Mouse (Mus musculus) urinary bladder, postnatal 10 days (tissue): ENCODE measurements around the gene 4933406M09Rik.

ENCODE experiments used
- DNase-seq: peaks from one replicate; pipeline ENCODE4 v3.0.0; 2022; ENCODE audit warnings: low spot score

The 4933406M09Rik gene

GRCm38 (mm10) chr1:134435414-134435813 is 49.7 kb downstream of the 4933406M09Rik start:
- DNase-seq: no peak

DNA sequence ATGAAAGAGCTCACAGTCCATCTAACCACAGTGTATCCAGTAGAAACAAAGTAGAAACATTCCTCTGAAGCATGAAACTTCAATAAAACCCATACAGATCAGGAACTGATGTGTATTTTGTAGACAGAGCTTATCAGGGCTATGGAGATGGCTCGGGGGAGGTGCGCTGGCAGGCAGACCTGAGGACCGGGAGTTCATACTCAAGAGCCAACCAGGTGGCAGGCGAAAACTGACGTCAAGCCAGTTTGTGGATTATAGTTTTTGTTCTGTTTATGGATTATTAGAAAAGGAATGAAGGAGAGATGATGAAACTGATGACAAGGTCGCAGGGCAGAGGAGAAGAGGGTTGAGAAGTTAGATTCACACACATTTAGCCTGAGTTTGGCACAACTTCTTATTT is 54.7 kb downstream of the 4933406M09Rik start:
- DNase-seq: no peak
